Mouse (Mus musculus): ENCODE measurements around the gene Ppp1cc.

- TF ChIP-seq CTCF (IDR thresholded peaks at IDR 0.05; ENCODE audit: low read depth) (no peak), EP300 (IDR thresholded peaks at IDR 0.05; ENCODE audit: low read depth) (no peak)
These were observed 32.4 kb downstream of the Ppp1cc start for GRCm38 (mm10) chr5:122190465-122190864.
